Mouse (Mus musculus) kidney, embryonic 16.5 days (tissue): ENCODE measurements around the gene Slc6a19. TPM values are rescaled to one million over a fixed set of nuclear protein-coding genes. Genes with fewer than 3 reads are reported as not detected.

Source experiments
- ATAC-seq: fragments of 200-750 bp; cut with Nextera tagmentation; 2 replicates; pipeline ENCODE4 v1.8.0; 2017; ENCODE audit warnings: moderate TSS enrichment; ENCODE audit not compliant: low FRiP score, low TSS enrichment
- H3K27ac ChIP-seq: fragments of 300-500 bp; sonication (generic); 2 replicates; pipeline ENCODE4 v1.5.1; 2014; ENCODE audit warnings: low read length
- H3K27me3 ChIP-seq: fragments of 300-500 bp; sonication (generic); 2 replicates; pipeline ENCODE4 v1.6.1; 2014; ENCODE audit warnings: low read length, control low read depth, mixed read lengths; ENCODE audit not compliant: insufficient read depth
- H3K36me3 ChIP-seq: fragments of 300-500 bp; sonication (generic); 2 replicates; pipeline ENCODE4 v1.6.1; 2014; ENCODE audit warnings: low read length, control low read depth, mixed read lengths; ENCODE audit not compliant: insufficient read depth
- H3K4me1 ChIP-seq: fragments of 300-500 bp; sonication (generic); 2 replicates; pipeline ENCODE4 v1.6.1; 2014; ENCODE audit warnings: low read length, control low read depth, mixed read lengths; ENCODE audit not compliant: insufficient read depth
- H3K4me2 ChIP-seq: fragments of 300-500 bp; sonication (generic); replicated peaks from 2 replicates; pipeline ENCODE4 v1.6.1; 2014; ENCODE audit warnings: low read depth, low read length
- H3K4me3 ChIP-seq: fragments of 300-500 bp; sonication (generic); 2 replicates; pipeline ENCODE4 v1.5.1; 2014; ENCODE audit warnings: mild to moderate bottlenecking, low read length
- H3K9ac ChIP-seq: fragments of 300-500 bp; sonication (generic); replicated peaks from 2 replicates; pipeline ENCODE4 v1.6.1; 2014; ENCODE audit warnings: low read length
- H3K9me3 ChIP-seq: fragments of 300-500 bp; sonication (generic); 2 replicates; pipeline ENCODE4 v1.6.1; 2016; ENCODE audit warnings: low read length, control low read depth
- WGBS: fragments of 180-500 bp; shearing (Covaris S2); extraction: QIAGEN DNeasy Blood & Tissue Kit; methylation state at CpG from one replicate; pipeline ENCODE4 v1.1.7; 2014; 5-methylcytosine and 5-hydroxymethylcytosine counted together
- polyA plus RNA-seq: library from polyadenylated mRNA; unstranded; fragments of >200 nt; fragmentation: Nextera tagmentation; extraction: Ambion mirVana; gene quantifications from 2 replicates; pipeline ENCODE4 v1.2.1, GENCODE M21; 2015

The Slc6a19 gene
- polyA plus RNA-seq, 1 experiment from 2014 or later, result 2.3 TPM

GRCm38 (mm10) chr13:73700554-73700953, 4.1 kb downstream of the Slc6a19 start:
- Histone ChIP-seq H3K4me3 (no peak overlapping the region), H3K27ac (no peak overlapping the region), H3K36me3 (no peaks in the 10 kb centered on the region), H3K27me3 (no peaks in the 10 kb centered on the region), H3K4me1 (no peaks in the 10 kb centered on the region), H3K4me2 (no peak overlapping the region), H3K9me3 (no peaks in the 10 kb centered on the region), H3K9ac (no peak overlapping the region)
- ATAC-seq, result no peak; the same call in 1 of the 2 replicates
- WGBS, result 88% methylated on average over 12 of the region's 12 CpGs

- H3K4me3 ChIP-seq, result no peak overlapping the region
- H3K9me3 ChIP-seq, result no peaks in the 10 kb centered on the region
- H3K36me3 ChIP-seq, result no peaks in the 10 kb centered on the region
- 92% methylated on average over 6 of the region's 6 CpGs for WGBS
- no peaks in the 10 kb centered on the region for H3K27me3 ChIP-seq
- no peak overlapping the region for H3K4me2 ChIP-seq
- H3K4me1 ChIP-seq, result no peaks in the 10 kb centered on the region
- no peak overlapping the region for H3K27ac ChIP-seq
- no peak; the same call in 1 of the 2 replicates for ATAC-seq
- H3K9ac ChIP-seq, result no peak overlapping the region
These were observed 5.0 kb downstream of the Slc6a19 start for GRCm38 (mm10) chr13:73699714-73700113.

GRCm38 (mm10) chr13:73696529-73696928, 8.1 kb downstream of the Slc6a19 start:
- no peak overlapping the region for H3K4me3 ChIP-seq
- no peaks in the 10 kb centered on the region for H3K36me3 ChIP-seq
- no peak overlapping the region for H3K4me2 ChIP-seq
- no peak overlapping the region for H3K9ac ChIP-seq
- H3K4me1 ChIP-seq, result no peaks in the 10 kb centered on the region
- 68% methylated on average over 3 of the region's 3 CpGs for WGBS
- no peaks in the 10 kb centered on the region for H3K9me3 ChIP-seq
- no peaks in the 10 kb centered on the region for H3K27me3 ChIP-seq
- ATAC-seq, result no peak
- H3K27ac ChIP-seq, result no peak overlapping the region

- H3K27me3 ChIP-seq, result no peaks in the 10 kb centered on the region
- H3K9me3 ChIP-seq, result no peaks in the 10 kb centered on the region
- H3K36me3 ChIP-seq, result no peaks in the 10 kb centered on the region
- no peak overlapping the region for H3K27ac ChIP-seq
- H3K9ac ChIP-seq, result no peak overlapping the region
- 77% methylated on average over 1 of the region's 1 CpGs for WGBS
- H3K4me3 ChIP-seq, result no peak overlapping the region
- no peak for ATAC-seq
- no peak overlapping the region for H3K4me2 ChIP-seq
- no peaks in the 10 kb centered on the region for H3K4me1 ChIP-seq
These were observed 9.7 kb downstream of the Slc6a19 start for GRCm38 (mm10) chr13:73694972-73695371.

- H3K4me2 ChIP-seq, result no peak overlapping the region
- H3K9ac ChIP-seq, result no peak overlapping the region
- no peak overlapping the region for H3K4me3 ChIP-seq
- 58% methylated on average over 2 of the region's 2 CpGs for WGBS
- no peaks in the 10 kb centered on the region for H3K4me1 ChIP-seq
- H3K27me3 ChIP-seq, result no peaks in the 10 kb centered on the region
- ATAC-seq, result no peak
- no peaks in the 10 kb centered on the region for H3K36me3 ChIP-seq
- no peaks in the 10 kb centered on the region for H3K9me3 ChIP-seq
- no peak overlapping the region for H3K27ac ChIP-seq
These were observed 11.3 kb downstream of the Slc6a19 start for GRCm38 (mm10) chr13:73693333-73693732.

GRCm38 (mm10) chr13:73692249-73692868, 12.3 kb downstream of the Slc6a19 start:
- 24% methylated on average over 10 of the region's 10 CpGs for WGBS
- Histone ChIP-seq H3K27ac (peak overlapping the region; percentile 81), H3K4me2 (0 out of 2 replicates have a peak overlapping the region, but pooled peaks have one; percentile 1)

GRCm38 (mm10) chr13:73688934-73689333, 15.7 kb downstream of the Slc6a19 start:
- no peaks in the 10 kb centered on the region for H3K9me3 ChIP-seq
- no peak for ATAC-seq
- no peaks in the 10 kb centered on the region for H3K27me3 ChIP-seq
- 81% methylated on average over 4 of the region's 4 CpGs for WGBS
- H3K27ac ChIP-seq, result no peak overlapping the region
- no peak overlapping the region for H3K4me2 ChIP-seq
- no peaks in the 10 kb centered on the region for H3K36me3 ChIP-seq
- H3K4me1 ChIP-seq, result no peaks in the 10 kb centered on the region
- H3K9ac ChIP-seq, result no peak overlapping the region
- no peak overlapping the region for H3K4me3 ChIP-seq

More at GRCm38 (mm10) chr13:73692249-73692868, 12.3 kb downstream of the Slc6a19 start:
- Histone ChIP-seq H3K27me3 (no peaks in the 10 kb centered on the region), H3K9ac (no peak overlapping the region), H3K36me3 (no peaks in the 10 kb centered on the region), H3K4me1 (no peaks in the 10 kb centered on the region), H3K4me3 (no peak overlapping the region), H3K9me3 (no peaks in the 10 kb centered on the region)
- ATAC-seq, result peak; percentile 99

- Histone ChIP-seq H3K9me3 (no peaks in the 10 kb centered on the region), H3K4me2 (no peak overlapping the region), H3K27ac (no peak overlapping the region), H3K9ac (no peak overlapping the region), H3K4me3 (no peak overlapping the region), H3K4me1 (no peaks in the 10 kb centered on the region), H3K27me3 (no peaks in the 10 kb centered on the region), H3K36me3 (no peaks in the 10 kb centered on the region)
- WGBS, result 34% methylated on average over 3 of the region's 3 CpGs
- no peak for ATAC-seq
These were observed 17.1 kb downstream of the Slc6a19 start for GRCm38 (mm10) chr13:73687601-73688000.

- H3K4me2 ChIP-seq, result no peak overlapping the region
- no peaks in the 10 kb centered on the region for H3K27me3 ChIP-seq
- H3K4me3 ChIP-seq, result no peak overlapping the region
- ATAC-seq, result no peak
- H3K36me3 ChIP-seq, result no peaks in the 10 kb centered on the region
- no peaks in the 10 kb centered on the region for H3K4me1 ChIP-seq
- no peak overlapping the region for H3K9ac ChIP-seq
- 76% methylated on average over 6 of the region's 6 CpGs for WGBS
- no peak overlapping the region for H3K27ac ChIP-seq
- H3K9me3 ChIP-seq, result no peaks in the 10 kb centered on the region
These were observed 19.2 kb downstream of the Slc6a19 start for GRCm38 (mm10) chr13:73685502-73685901.

- no peak for ATAC-seq
- 75% methylated on average over 1 of the region's 1 CpGs for WGBS
- Histone ChIP-seq H3K4me1 (peaks cover 3% of the 10 kb centered on the region; the same call in 1 of the 2 replicates), H3K4me3 (no peak overlapping the region), H3K27ac (no peak overlapping the region), H3K36me3 (no peaks in the 10 kb centered on the region), H3K27me3 (no peaks in the 10 kb centered on the region), H3K9ac (no peak overlapping the region), H3K9me3 (no peaks in the 10 kb centered on the region), H3K4me2 (no peak overlapping the region)
These were observed 20.3 kb downstream of the Slc6a19 start for GRCm38 (mm10) chr13:73684412-73684811.
